Mouse (Mus musculus) bone marrow, adult 2 months (tissue): ENCODE data around the gene Alyref. TPM values are rescaled to one million over a fixed set of nuclear protein-coding genes. Genes with fewer than 3 reads are reported as not detected.

Experiments used
- H3K27ac ChIP-seq: fragments of 200-500 bp; 2 replicates; pipeline ENCODE4 v1.5.1; 2012; ENCODE audit warnings: low read depth, mild to moderate bottlenecking, control low read depth, inconsistent platforms, low read length; ENCODE audit not compliant: control insufficient read depth, poor library complexity, insufficient read depth
- H3K4me1 ChIP-seq: fragments of 200-500 bp; 2 replicates; pipeline ENCODE4 v1.6.1; 2011; ENCODE audit warnings: low read length; ENCODE audit not compliant: control insufficient read depth, insufficient read depth
- H3K4me3 ChIP-seq: fragments of 200-500 bp; replicated peaks from 2 replicates; pipeline ENCODE3; 2011; ENCODE audit warnings: mild to moderate bottlenecking, low read depth, low read length, control low read depth; ENCODE audit not compliant: control insufficient read depth
- CTCF ChIP-seq: fragments of 200-500 bp; IDR thresholded peaks from 2 replicates; pipeline ENCODE4 v1.5.1; 2011; ENCODE audit warnings: low read length, control low read depth; ENCODE audit not compliant: control insufficient read depth, insufficient read depth
- POLR2A ChIP-seq: fragments of 200-500 bp; IDR thresholded peaks from 2 replicates; pipeline ENCODE4 v1.6.1; 2011; ENCODE audit warnings: low read depth, mild to moderate bottlenecking, control low read depth, low read length, borderline replicate concordance; ENCODE audit not compliant: control insufficient read depth
- WGBS: fragments of 180-500 bp; shearing (Covaris S2); methylation state at CpG from one replicate; pipeline ENCODE4 v1.1.7; 2018; 5-methylcytosine and 5-hydroxymethylcytosine counted together
- polyA plus RNA-seq: library from polyadenylated mRNA; stranded (reverse); fragments of >200 nt; gene quantifications from 2 replicates; pipeline ENCODE4 v1.2.4, GENCODE M21; 2011; ENCODE audit warnings: low replicate concordance; ENCODE audit not compliant: missing spikeins, insufficient read depth, insufficient read length

Gene Alyref
- polyA plus RNA-seq, 1 experiment, result 174 TPM

- under 1% methylated on average over 68 of the region's 75 CpGs for WGBS
- H3K27ac ChIP-seq, result peak within 1 kb of the TSS; percentile 97
- TF ChIP-seq CTCF (peak; percentile 23; the same call in 1 of the 2 replicates), POLR2A (peak; percentile 91)
- peaks cover 4% of the 10 kb centered on the region for H3K4me1 ChIP-seq
- peak within 1 kb of the TSS; percentile 91 for H3K4me3 ChIP-seq
These were observed 16.5 kb downstream of the Alyref start, which contains the start of gene Arhgdia for GRCm38 (mm10) chr11:120581490-120582267. Arhgdia (minus strand) TSS chr11:120581624.

GRCm38 (mm10) chr11:120580871-120581331 is 17.3 kb downstream of the Alyref start:
- under 1% methylated on average over 44 of the region's 44 CpGs for WGBS

GRCm38 (mm10) chr11:120580190-120580589 is 18.0 kb downstream of the Alyref start:
- no peak for TF ChIP-seq CTCF
- no peak for TF ChIP-seq POLR2A
- Histone ChIP-seq H3K27ac (peak overlapping the region; percentile 97), H3K4me1 (peaks cover 4% of the 10 kb centered on the region), H3K4me3 (peak overlapping the region; percentile 91)
- 31% methylated on average over 7 of the region's 7 CpGs for WGBS

More at GRCm38 (mm10) chr11:120580871-120581331, 17.3 kb downstream of the Alyref start:
- no peak for TF ChIP-seq POLR2A
- TF ChIP-seq CTCF, result no peak
- H3K27ac ChIP-seq, result peak overlapping the region; percentile 97
- peak overlapping the region; percentile 91 for H3K4me3 ChIP-seq
- H3K4me1 ChIP-seq, result peaks cover 4% of the 10 kb centered on the region

GRCm38 (mm10) chr11:120579316-120580107 is 18.7 kb downstream of the Alyref start:
- H3K4me1 ChIP-seq, result peaks cover 4% of the 10 kb centered on the region
- WGBS, result 67% methylated on average over 15 of the region's 15 CpGs
- TF ChIP-seq CTCF (peak; percentile 73), POLR2A (no peak)
- peak overlapping the region; percentile 62 for H3K27ac ChIP-seq
- H3K4me3 ChIP-seq, result peak overlapping the region; percentile 91

GRCm38 (mm10) chr11:120578694-120579243 is 19.4 kb downstream of the Alyref start:
- Histone ChIP-seq H3K27ac (no peak overlapping the region), H3K4me3 (no peak overlapping the region), H3K4me1 (peaks cover 6% of the 10 kb centered on the region)
- no peak for TF ChIP-seq POLR2A
- no peak for TF ChIP-seq CTCF
- WGBS, result 88% methylated on average over 11 of the region's 11 CpGs

- no peak overlapping the region for H3K4me3 ChIP-seq
- TF ChIP-seq CTCF, result no peak
- TF ChIP-seq POLR2A, result no peak
- 84% methylated on average over 10 of the region's 10 CpGs for WGBS
- H3K4me1 ChIP-seq, result peaks cover 6% of the 10 kb centered on the region
- H3K27ac ChIP-seq, result no peak overlapping the region
These were observed 20.0 kb downstream of the Alyref start for GRCm38 (mm10) chr11:120578024-120578693.

- Histone ChIP-seq H3K4me3 (no peak overlapping the region), H3K4me1 (peaks cover 4% of the 10 kb centered on the region), H3K27ac (no peak overlapping the region)
- no peak for TF ChIP-seq POLR2A
- TF ChIP-seq CTCF, result 0 out of 2 replicates have a peak, but pooled peaks have one; percentile 12
- WGBS, result 67% methylated on average over 7 of the region's 7 CpGs
These were observed 20.7 kb downstream of the Alyref start for GRCm38 (mm10) chr11:120577211-120578023.
